Mouse (Mus musculus): ENCODE measurements around the gene Vmp1. TPM values are rescaled to one million over a fixed set of nuclear protein-coding genes. Genes with fewer than 3 reads are reported as not detected.
A peak's percentile ranks its signal among the peaks of the same experiment; 100 is the strongest.

Gene Vmp1
- polyA plus RNA-seq, 1 experiment = 1.3 TPM

DNA sequence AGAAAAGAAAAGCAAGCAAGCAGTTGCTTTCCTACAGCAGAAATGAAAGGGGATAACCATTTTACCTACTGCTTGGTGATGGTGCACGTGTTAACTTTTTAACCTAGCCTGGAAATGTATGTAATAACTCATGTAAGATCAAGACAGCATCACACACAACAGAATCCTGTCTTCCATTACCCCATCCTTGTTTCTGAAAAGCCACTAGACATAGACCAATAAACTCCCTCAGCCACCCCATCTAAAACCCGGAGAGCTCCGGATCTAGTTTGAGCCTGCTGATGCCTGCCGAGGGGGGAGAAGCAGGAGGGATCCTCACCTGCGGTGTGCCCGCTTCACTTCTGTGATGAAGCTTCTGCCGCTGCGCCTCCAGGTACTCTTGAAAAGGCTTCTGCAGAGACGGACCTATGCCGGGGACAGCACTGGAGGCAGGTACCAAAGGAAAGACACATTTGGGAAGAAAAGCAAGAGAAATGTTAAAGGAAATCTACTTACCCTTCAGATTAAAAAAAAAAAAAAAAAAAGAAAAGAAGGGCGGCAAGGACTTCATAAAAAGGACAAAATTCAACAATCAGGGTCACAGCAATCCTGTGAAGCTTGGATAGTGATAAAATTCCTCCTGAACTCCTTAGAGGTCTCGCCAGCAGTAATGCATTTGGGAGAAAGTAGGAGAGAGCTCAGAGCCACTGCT, 97.3 kb downstream of the Vmp1 start:
- peaks cover 65% of the 10 kb centered on the region for H3K4me1 ChIP-seq (ENCODE audit: control insufficient read depth)
- H3K4me3 ChIP-seq (replicated peaks) = peak overlapping the region; percentile 56
- no peak for TF ChIP-seq GATA1 (IDR thresholded peaks at IDR 0.05; ENCODE audit: low read length)
- no peak for TF ChIP-seq TAL1 (IDR thresholded peaks at IDR 0.05; ENCODE audit: low read length)

DNA sequence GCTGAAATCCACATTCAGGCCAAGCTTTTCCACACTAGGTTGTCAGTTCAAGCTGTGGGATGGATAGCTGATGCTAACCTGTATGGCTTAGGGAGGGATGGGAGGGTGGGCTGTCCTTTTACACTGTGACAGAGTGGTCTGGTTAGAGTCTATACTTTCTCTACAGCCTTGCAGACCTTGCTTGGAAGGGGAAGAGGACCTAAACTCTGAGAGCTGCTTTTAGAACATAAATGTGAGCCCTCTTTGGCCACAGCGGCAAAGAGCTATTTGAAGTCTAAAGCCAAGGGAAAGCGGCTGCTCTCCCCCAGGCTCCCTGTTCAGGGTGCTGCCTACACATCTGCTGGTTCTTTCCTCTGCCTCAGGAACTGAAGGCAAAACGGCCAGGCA, 98.0 kb downstream of the Vmp1 start:
- Histone ChIP-seq H3K36me3 (ENCODE audit: control insufficient read depth) (peaks cover 54% of the 10 kb centered on the region), H3K4me1 (ENCODE audit: control insufficient read depth) (peaks cover 69% of the 10 kb centered on the region), H3K9me3 (ENCODE audit: control insufficient read depth, low read length) (no peaks in the 10 kb centered on the region), H3K27me3 (ENCODE audit: control insufficient read depth) (no peaks in the 10 kb centered on the region), H3K4me3 (replicated peaks) (peak overlapping the region; percentile 19)
- TF ChIP-seq TAL1 (IDR thresholded peaks at IDR 0.05; ENCODE audit: low read length) = no peak
- TF ChIP-seq GATA1 (IDR thresholded peaks at IDR 0.05; ENCODE audit: low read length) = no peak

More for the DNA sequence above, 97.3 kb downstream of the Vmp1 start:
- H3K27me3 ChIP-seq (ENCODE audit: control insufficient read depth) = no peaks in the 10 kb centered on the region
- no peaks in the 10 kb centered on the region for H3K9me3 ChIP-seq (ENCODE audit: control insufficient read depth, low read length)
- H3K36me3 ChIP-seq (ENCODE audit: control insufficient read depth) = peaks cover 61% of the 10 kb centered on the region

DNA sequence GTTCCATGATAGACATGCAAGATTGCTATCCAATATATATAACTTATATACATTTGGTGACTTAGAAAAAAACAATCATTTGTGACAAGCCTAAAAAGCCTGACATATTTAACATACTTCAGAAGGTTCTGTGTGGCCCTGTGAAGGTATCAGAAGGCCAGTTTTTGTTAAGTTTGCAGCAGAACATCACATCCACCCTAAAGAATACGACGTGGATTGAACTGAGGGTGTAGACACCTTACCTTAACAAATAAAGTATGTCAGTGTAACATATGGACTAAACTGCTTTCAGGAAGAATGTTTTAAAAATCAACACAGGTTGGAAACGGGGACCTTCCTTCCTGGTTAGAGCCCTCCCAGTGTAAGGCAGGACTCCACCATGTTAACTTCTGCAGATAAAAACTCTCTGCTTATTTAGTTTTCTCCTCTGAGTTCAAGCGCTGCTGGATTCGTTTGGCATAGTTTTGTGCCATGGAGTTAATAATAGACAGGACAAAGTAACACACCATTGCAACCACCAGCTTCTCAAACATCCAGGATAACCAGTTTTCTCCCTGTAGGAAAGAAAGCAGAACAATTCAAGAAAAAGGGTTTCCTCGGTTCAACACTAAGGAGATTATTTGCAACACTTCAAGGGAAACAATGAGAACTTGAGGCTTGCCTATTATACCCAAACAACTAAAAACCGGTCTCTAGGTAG, 98.6 kb downstream of the Vmp1 start:
- Histone ChIP-seq H3K4me3 (replicated peaks) (no peak overlapping the region), H3K9me3 (ENCODE audit: control insufficient read depth, low read length) (no peaks in the 10 kb centered on the region), H3K36me3 (ENCODE audit: control insufficient read depth) (peaks cover 58% of the 10 kb centered on the region), H3K4me1 (ENCODE audit: control insufficient read depth) (peaks cover 75% of the 10 kb centered on the region), H3K27me3 (ENCODE audit: control insufficient read depth) (no peaks in the 10 kb centered on the region)
- TF ChIP-seq GATA1 (IDR thresholded peaks at IDR 0.05; ENCODE audit: low read length) = no peak

DNA sequence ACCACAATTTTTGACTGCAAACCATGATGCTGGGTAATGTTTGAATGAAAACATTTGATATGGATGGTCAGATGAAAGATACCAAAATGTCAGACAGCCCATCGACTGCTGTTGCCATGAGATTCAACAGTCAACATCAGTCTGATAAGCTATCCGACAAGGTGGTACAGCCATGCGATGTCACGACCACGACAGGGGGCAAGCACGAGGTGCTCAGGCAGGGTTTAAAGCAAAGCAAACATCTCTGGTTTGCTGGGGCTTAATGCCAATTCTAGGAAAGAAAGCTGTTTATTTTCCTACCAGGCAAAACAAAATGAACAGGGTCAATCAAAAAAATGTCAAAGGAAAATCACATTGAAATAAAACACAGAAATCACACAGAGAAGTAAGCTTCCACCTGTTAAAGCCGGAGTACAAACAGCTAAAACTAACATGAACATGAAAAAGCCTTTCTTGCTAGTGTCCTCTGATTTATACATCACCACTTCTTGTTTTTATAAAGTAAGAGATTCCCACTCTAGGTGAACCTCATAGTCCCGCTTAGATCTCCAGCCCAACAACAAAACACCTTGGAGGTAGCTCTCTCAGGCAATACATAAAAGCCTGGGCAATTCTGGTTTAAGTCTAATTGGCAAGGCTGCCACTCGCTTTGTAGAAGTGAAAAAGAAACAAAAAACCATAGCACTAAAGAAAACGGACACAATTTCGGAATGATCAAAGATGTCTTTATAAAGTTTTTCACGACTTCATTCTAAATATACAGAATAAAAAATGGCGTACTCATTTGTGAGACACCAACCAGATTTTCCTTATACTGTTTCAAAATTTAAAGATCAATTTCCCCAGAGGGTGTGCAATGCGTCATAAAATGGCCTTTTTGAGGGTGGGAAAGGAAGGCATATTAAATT, 99.4 kb downstream of the Vmp1 start:
- TF ChIP-seq TAL1 (IDR thresholded peaks at IDR 0.05; ENCODE audit: low read length) (no peak), GATA1 (IDR thresholded peaks at IDR 0.05; ENCODE audit: low read length) (no peak)
- Histone ChIP-seq H3K27me3 (ENCODE audit: control insufficient read depth) (no peaks in the 10 kb centered on the region), H3K4me3 (replicated peaks) (no peak overlapping the region), H3K4me1 (ENCODE audit: control insufficient read depth) (peaks cover 83% of the 10 kb centered on the region), H3K36me3 (ENCODE audit: control insufficient read depth) (peaks cover 57% of the 10 kb centered on the region), H3K9me3 (ENCODE audit: control insufficient read depth, low read length) (no peaks in the 10 kb centered on the region)

DNA sequence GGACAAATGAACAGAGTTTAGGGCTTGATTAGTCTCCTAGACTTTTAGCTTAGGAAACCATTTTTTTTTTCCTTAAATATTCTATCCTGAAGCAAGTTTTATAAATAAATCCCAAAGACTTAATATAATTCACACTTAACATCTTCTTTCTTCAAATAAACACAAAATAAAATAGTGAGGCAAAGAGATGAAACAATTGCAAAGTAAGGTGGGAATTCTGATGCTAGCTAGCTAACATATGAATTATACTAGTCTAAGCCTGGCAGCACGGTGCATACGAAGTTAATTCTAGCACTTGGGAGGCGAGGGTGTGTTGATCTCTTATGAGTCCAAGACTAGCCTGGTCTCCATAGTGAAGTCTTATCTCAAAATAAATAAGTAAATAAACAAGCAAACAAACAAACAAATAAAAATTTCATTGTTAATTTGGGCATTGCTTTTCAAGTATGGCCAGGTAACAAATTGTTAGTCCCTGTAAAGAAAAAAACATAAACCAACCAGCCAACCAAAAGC, 100.3 kb downstream of the Vmp1 start:
- no peaks in the 10 kb centered on the region for H3K9me3 ChIP-seq (ENCODE audit: control insufficient read depth, low read length)
- peaks cover 83% of the 10 kb centered on the region for H3K4me1 ChIP-seq (ENCODE audit: control insufficient read depth)
- no peak for TF ChIP-seq GATA1 (IDR thresholded peaks at IDR 0.05; ENCODE audit: low read length)
- TF ChIP-seq TAL1 (IDR thresholded peaks at IDR 0.05; ENCODE audit: low read length) = no peak
- H3K27me3 ChIP-seq (ENCODE audit: control insufficient read depth) = no peaks in the 10 kb centered on the region
- no peak overlapping the region for H3K4me3 ChIP-seq (replicated peaks)
- peaks cover 54% of the 10 kb centered on the region for H3K36me3 ChIP-seq (ENCODE audit: control insufficient read depth)

DNA sequence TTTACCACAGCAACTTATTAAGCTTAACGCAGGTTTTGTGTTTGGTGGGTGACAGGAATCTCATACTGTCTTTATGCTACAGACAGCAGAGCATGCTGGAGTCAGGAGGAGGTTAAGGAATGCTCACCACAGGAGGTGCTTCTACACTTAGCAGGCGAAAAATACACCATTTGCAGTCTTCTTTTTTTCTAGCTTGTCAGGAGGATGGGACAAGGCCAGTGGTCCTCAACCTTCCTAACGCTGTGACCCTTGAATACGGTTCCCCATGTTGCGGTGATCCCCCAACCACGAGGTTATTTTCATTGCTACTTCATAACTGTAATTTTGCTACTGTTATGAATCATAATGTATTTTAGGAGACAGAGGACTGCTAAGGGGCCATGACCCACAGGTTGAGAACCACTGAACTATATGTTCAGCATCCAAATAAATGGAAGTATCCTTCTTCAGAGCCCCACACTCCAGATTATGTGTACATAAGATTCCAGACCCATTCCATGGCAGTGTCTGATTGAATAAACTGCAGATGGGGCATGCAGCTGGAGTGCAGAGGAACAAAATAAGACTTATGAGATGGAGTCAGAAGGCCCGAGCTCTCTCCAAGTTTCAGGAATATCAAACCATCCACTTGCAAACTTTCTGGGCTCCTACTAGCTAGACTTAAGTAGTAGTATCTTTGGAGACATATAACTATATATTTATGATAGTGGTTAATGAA, 100.9 kb downstream of the Vmp1 start:
- H3K36me3 ChIP-seq (ENCODE audit: control insufficient read depth) = peaks cover 51% of the 10 kb centered on the region
- H3K9me3 ChIP-seq (ENCODE audit: control insufficient read depth, low read length) = no peaks in the 10 kb centered on the region
- no peak overlapping the region for H3K4me3 ChIP-seq (replicated peaks)
- no peaks in the 10 kb centered on the region for H3K27me3 ChIP-seq (ENCODE audit: control insufficient read depth)
- peaks cover 79% of the 10 kb centered on the region for H3K4me1 ChIP-seq (ENCODE audit: control insufficient read depth)
- TF ChIP-seq TAL1 (IDR thresholded peaks at IDR 0.05; ENCODE audit: low read length) = no peak
- no peak for TF ChIP-seq GATA1 (IDR thresholded peaks at IDR 0.05; ENCODE audit: low read length)

DNA sequence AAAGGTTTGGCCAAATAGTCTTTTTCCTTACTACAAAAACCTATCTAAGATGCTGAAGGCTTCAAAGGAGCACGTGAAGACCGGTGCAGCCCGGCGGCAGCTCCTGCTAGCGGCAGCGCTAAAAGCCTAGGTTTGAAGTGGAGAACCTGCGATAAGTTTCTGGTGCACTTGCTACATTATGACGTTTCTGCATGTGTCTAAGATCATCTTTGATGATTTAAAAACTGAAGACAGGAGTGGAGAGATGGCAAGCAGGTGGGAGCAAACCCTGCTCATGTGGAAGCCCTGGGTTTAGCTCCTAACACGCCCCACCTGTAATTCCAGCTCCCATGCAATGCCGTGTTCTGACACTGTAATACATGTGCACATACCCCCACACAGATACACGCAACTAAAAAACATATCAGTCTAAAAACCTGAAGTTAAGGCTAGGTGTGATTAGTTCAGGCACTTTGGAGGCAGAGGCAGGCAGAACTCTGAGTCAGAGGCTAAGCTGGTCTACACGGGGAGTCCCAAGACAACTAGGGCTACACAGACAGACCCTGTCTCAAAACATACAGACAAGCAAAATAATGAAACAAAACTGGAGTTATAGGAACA, 101.6 kb downstream of the Vmp1 start:
- Histone ChIP-seq H3K36me3 (ENCODE audit: control insufficient read depth) (peaks cover 51% of the 10 kb centered on the region), H3K27me3 (ENCODE audit: control insufficient read depth) (no peaks in the 10 kb centered on the region), H3K4me3 (replicated peaks) (peak overlapping the region; percentile 63), H3K4me1 (ENCODE audit: control insufficient read depth) (peaks cover 74% of the 10 kb centered on the region), H3K9me3 (ENCODE audit: control insufficient read depth, low read length) (no peaks in the 10 kb centered on the region)
- no peak for TF ChIP-seq TAL1 (IDR thresholded peaks at IDR 0.05; ENCODE audit: low read length)
- no peak for TF ChIP-seq GATA1 (IDR thresholded peaks at IDR 0.05; ENCODE audit: low read length)

DNA sequence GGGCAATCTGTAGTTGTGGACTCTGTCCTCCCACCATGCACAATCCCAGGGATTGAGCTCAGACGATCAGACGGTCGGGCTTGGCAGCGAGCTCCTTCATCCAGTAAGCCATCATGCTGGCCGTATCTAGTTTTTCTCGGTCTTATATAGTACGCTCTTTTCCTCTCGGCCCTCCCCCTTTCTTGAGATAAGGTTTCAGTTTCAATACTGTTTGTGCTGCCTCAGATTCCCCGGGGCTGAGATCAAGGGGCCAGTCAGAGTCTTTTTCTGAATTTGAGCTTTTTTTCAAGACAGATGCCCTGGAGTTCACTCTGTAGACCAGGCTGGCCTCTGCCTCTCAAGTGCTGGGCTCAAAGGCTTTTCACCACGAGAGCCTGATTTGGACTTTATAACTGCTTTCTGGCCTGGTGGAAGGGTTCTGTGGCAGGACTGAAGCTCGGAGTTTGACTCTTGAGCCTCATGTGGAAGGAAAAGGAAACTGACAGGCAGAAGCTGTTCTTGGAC, 102.3 kb downstream of the Vmp1 start:
- Histone ChIP-seq H3K9me3 (ENCODE audit: control insufficient read depth, low read length) (no peaks in the 10 kb centered on the region), H3K36me3 (ENCODE audit: control insufficient read depth) (peaks cover 50% of the 10 kb centered on the region), H3K4me1 (ENCODE audit: control insufficient read depth) (peaks cover 69% of the 10 kb centered on the region), H3K27me3 (ENCODE audit: control insufficient read depth) (no peaks in the 10 kb centered on the region), H3K4me3 (replicated peaks) (peak overlapping the region; percentile 63)
- no peak for TF ChIP-seq GATA1 (IDR thresholded peaks at IDR 0.05; ENCODE audit: low read length)
- no peak for TF ChIP-seq TAL1 (IDR thresholded peaks at IDR 0.05; ENCODE audit: low read length)

Data from erythroblast, embryonic 14.5 days (primary cell).